Mouse (Mus musculus): ENCODE data around the gene Gm17949. TPM values are rescaled to one million over a fixed set of nuclear protein-coding genes. Genes with fewer than 3 reads are reported as not detected.
"Not testable (repeated sequence)": the region's sequence is repeated elsewhere in the genome, so short reads cannot be mapped to it uniquely, and the experiment has no call there.

The Gm17949 gene
- polyA plus RNA-seq, 1 experiment: not detected

DNA sequence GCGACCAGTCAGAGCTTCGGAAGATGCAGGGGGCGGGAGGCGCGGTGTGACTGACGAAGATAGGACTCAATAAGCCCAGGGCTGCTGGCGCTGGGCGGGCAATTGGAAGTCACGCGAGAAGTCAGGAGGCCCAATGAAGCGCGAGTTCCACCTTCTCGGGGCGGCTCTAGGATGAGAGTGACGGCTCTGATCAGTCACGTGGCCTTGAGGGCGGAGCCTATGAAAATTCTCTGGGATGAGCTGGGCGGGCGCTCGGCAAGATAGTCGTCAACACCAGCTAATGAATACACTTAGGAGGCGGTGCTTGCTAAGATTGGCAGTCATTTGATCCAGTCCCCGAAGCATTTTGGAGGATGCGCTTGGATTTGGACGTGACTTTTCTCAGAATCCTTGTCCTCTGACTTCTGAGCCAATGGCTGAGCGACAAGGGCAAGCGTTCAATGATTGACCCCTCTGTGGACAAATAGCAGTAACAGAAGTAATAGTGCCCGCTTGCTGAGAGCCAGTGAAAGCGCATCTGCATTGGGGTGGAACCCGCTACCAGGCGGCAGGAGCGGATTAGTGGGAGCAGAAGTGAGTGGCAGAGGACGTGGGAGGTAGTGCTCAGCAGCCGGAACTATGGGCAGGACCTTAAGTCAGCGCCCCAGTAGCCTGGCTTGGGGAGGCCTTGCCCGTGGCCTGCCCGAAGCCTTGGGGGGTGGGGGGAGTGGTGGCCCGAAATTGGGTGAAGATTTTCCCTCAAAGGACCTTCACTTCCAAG is 20.6 kb downstream of the Gm17949 start:
- H3K4me1 ChIP-seq (ENCODE audit: control insufficient read depth, insufficient read depth, low read length): peaks cover 2% of the 10 kb centered on the region; the same call in 1 of the 2 replicates
- H3K27ac ChIP-seq (ENCODE audit: insufficient read depth, low read length): peak overlapping the region; percentile 60
- TF ChIP-seq POLR2A (IDR thresholded peaks at IDR 0.05; ENCODE audit: low read depth, low read length): peak; percentile 91
- no peak for TF ChIP-seq CTCF (IDR thresholded peaks at IDR 0.05; ENCODE audit: borderline replicate concordance, insufficient read depth, low read length)
- H3K4me3 ChIP-seq (ENCODE audit: insufficient read depth, low read length): peak overlapping the region; percentile 13

DNA sequence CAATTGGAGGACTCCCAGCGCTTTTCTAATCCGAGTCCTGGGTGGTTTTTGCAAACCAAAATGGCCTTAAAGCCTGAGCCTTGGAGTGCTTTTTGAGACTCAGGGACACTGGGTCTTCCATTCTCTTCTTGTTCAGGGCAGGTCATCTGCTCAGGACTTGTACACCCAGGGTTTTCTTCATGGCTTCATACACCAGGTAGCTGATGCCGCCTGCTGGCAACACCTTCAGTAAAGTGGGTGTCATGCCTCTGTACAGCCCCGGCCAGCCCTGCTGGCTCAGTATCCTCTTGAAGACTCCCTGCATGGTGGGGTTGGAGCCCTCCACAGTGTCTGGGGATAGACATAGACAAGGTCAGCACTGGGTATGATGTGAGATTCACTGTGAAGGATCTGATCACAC is 21.6 kb downstream of the Gm17949 start:
- TF ChIP-seq POLR2A (IDR thresholded peaks at IDR 0.05; ENCODE audit: low read depth, low read length) (peak; percentile 31; the same call in 1 of the 2 replicates), CTCF (IDR thresholded peaks at IDR 0.05; ENCODE audit: borderline replicate concordance, insufficient read depth, low read length) (no peak)
- Histone ChIP-seq H3K27ac (ENCODE audit: insufficient read depth, low read length) (no peak overlapping the region), H3K4me1 (ENCODE audit: control insufficient read depth, insufficient read depth, low read length) (peaks cover 2% of the 10 kb centered on the region; the same call in 1 of the 2 replicates), H3K4me3 (ENCODE audit: insufficient read depth, low read length) (no peak overlapping the region)

DNA sequence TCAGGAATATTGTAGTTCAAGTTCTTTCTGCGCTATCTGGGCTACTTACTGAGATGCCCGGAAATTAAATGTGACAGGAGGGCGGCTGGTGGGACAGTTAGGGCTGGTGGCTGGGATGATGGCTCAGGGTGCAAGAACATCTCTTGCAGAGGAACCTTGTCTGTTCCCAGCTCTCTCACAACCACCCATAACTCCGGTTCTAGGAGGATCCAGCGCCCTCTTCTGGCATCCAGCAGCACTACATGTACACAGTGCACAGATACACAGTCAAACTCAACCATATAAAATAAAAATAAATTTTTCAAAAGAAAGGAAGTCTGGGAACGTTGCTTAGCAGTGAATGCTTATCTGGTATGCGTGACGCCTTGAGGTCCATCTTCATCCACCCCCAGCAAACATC is 27.7 kb downstream of the Gm17949 start:
- TF ChIP-seq CTCF (IDR thresholded peaks at IDR 0.05; ENCODE audit: borderline replicate concordance, insufficient read depth, low read length) (no peak), POLR2A (IDR thresholded peaks at IDR 0.05; ENCODE audit: low read depth, low read length) (no peak)
- Histone ChIP-seq H3K4me3 (ENCODE audit: insufficient read depth, low read length) (no peak overlapping the region), H3K27ac (ENCODE audit: insufficient read depth, low read length) (no peak overlapping the region), H3K4me1 (ENCODE audit: control insufficient read depth, insufficient read depth, low read length) (no peaks in the 10 kb centered on the region)

DNA sequence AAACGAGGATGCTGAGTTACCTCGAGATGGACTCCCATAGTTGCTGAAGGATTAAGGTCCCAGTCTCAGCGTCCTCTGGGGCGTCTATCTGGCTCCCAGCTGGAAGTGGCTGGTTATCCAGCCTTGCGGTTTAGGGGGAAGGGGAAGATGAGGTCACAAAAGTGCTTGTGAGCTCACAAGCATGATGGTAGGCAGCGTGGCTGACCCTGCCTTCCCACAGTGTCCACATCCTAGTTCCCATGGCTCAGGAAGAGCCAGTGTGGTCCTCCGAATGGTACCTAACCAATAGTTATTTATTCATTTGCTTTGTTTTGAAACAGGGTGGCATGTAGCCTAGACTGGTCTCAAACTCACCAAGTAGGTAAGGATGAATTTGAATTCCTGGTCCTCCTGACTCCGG is 30.3 kb downstream of the Gm17949 start, which contains the start of gene Slc25a41:
Slc25a41 (minus strand) TSS at position 101 of the 400 bp plus-strand sequence.
- TF ChIP-seq POLR2A (IDR thresholded peaks at IDR 0.05; ENCODE audit: low read depth, low read length): no peak
- no peak for TF ChIP-seq CTCF (IDR thresholded peaks at IDR 0.05; ENCODE audit: borderline replicate concordance, insufficient read depth, low read length)
- no peaks in the 10 kb centered on the region for H3K4me1 ChIP-seq (ENCODE audit: control insufficient read depth, insufficient read depth, low read length)

DNA sequence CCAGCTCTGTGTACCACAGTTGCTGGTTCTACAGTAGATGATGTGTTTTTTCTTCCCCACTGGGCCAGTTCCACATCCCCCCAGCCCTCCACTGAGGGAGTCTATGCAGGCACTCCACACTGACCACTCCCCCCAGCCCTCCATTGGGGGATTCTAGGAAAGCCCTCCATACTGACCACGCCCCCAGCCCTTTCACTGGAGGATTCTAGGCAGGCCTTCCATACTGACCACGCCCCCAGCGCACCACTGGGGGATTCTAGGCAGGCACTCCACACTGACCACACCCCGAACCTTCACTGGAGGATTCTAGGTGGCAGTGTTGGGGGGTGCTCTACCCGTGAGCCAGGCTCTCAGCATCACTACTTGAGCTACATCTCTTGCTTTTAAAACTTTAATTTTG is 36.1 kb downstream of the Gm17949 start:
- TF ChIP-seq CTCF (IDR thresholded peaks at IDR 0.05; ENCODE audit: borderline replicate concordance, insufficient read depth, low read length): no peak
- no peak for TF ChIP-seq POLR2A (IDR thresholded peaks at IDR 0.05; ENCODE audit: low read depth, low read length)
- Histone ChIP-seq H3K4me1 (ENCODE audit: control insufficient read depth, insufficient read depth, low read length) (no peaks in the 10 kb centered on the region), H3K27ac (ENCODE audit: insufficient read depth, low read length) (no peak overlapping the region), H3K4me3 (ENCODE audit: insufficient read depth, low read length) (no peak overlapping the region)

More for the DNA sequence above, 30.3 kb downstream of the Gm17949 start, which contains the start of gene Slc25a41:
- Histone ChIP-seq H3K4me3 (ENCODE audit: insufficient read depth, low read length) (no peak within 1 kb of the TSS), H3K27ac (ENCODE audit: insufficient read depth, low read length) (no peak within 1 kb of the TSS)

DNA sequence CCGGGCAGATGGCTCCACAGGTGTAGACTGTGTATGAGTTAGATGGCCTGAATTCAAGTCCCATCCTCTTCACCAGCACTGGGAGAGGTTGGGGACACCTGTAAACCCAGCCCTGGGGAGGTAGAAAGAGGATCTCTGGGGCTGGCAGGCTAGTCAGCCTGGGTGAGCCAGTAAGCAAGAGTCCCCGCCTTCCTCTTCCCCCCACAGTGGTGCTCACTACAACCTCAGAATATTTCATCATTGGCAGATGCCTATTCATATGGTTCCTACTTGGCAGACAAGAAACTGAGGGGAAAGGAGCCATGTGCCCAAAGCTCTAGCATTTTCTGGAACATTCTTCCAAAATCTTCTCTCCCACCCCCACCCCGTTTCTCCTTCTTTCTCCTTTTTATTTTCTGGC is 37.5 kb downstream of the Gm17949 start:
- no peaks in the 10 kb centered on the region for H3K4me1 ChIP-seq (ENCODE audit: control insufficient read depth, insufficient read depth, low read length)
- H3K27ac ChIP-seq (ENCODE audit: insufficient read depth, low read length): no peak overlapping the region
- no peak overlapping the region for H3K4me3 ChIP-seq (ENCODE audit: insufficient read depth, low read length)
- no peak for TF ChIP-seq POLR2A (IDR thresholded peaks at IDR 0.05; ENCODE audit: low read depth, low read length)
- no peak for TF ChIP-seq CTCF (IDR thresholded peaks at IDR 0.05; ENCODE audit: borderline replicate concordance, insufficient read depth, low read length)

DNA sequence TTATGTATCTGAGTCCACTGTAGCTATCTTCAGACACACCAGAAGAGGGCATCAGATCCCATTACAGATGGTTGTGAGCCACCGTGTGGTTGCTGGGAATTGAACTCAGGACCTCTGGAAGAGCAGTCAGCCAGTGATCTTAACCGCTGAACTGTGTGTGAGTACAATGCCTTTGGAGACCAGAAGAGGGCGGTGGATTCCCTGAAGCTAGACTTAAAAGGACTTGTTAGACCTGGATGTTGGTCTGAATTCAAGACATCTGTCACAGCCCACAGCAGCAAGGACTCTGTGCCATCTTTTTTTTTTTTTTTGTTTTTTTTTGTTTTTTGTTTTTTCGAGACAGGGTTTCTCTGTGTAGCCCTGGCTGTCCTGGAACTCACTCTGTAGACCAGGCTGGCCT is 40.4 kb downstream of the Gm17949 start:
- not testable (repeated sequence) for H3K4me1 ChIP-seq (ENCODE audit: control insufficient read depth, insufficient read depth, low read length); H3K4me3 ChIP-seq (ENCODE audit: insufficient read depth, low read length); H3K27ac ChIP-seq (ENCODE audit: insufficient read depth, low read length)

DNA sequence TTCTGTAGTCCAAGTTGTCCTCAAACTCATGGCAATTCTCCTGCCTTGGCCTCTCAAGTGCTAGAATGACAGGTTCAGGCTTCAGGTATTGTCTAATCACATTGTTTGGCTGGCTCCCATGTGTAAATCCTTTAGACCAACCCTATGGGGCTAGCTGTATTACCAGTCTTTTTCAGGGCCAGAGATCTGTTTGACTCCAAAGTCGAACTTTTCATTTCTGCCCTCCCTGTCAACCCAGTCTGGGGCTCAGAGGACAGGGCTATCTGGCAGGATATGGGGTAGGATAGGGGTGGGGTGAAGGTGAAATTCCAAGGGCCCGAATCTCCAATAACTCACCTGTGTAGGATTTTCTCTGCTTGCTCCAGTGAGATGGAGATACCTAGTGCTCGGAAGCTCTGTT is 45.0 kb downstream of the Gm17949 start:
- no peak overlapping the region for H3K27ac ChIP-seq (ENCODE audit: insufficient read depth, low read length)
- no peak overlapping the region for H3K4me3 ChIP-seq (ENCODE audit: insufficient read depth, low read length)
- no peak for TF ChIP-seq POLR2A (IDR thresholded peaks at IDR 0.05; ENCODE audit: low read depth, low read length)
- no peaks in the 10 kb centered on the region for H3K4me1 ChIP-seq (ENCODE audit: control insufficient read depth, insufficient read depth, low read length)

DNA sequence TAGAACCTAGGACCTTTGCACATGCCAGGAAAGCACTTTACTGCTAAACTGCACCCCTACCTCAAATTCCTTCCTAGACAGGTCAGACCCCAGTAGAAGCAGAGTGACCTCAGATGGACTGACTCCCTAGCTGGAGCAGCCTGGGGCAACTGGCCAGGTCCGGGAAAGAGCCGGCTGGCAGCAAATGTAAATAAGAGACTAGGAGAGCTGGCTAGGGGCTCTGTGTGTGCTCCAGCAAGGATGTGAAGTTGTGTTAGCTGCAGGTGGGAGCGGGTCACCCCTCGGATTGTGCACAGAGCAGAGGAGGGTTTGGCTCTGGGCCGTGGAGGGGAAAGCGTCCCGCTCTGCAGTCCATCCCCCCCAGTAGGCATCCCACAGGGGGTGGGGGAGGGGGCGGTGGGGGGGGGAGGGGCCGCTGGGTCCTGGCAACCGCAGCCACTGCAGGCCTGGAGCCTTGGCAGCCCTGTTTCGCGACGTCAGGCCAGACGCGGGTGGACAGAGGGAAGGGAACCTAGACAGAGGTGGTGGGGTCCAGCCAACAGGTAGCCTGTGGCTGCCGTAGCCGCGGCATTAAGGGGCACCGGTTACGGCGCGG is 47.7 kb downstream of the Gm17949 start, which contains the start of gene Crb3:
Crb3 (plus strand) TSS at position 215 of the 595 bp plus-strand sequence.
- peak within 1 kb of the TSS; percentile 80 for H3K4me3 ChIP-seq (ENCODE audit: insufficient read depth, low read length)
- no peak within 1 kb of the TSS for H3K27ac ChIP-seq (ENCODE audit: insufficient read depth, low read length)
- H3K4me1 ChIP-seq (ENCODE audit: control insufficient read depth, insufficient read depth, low read length): no peaks in the 10 kb centered on the region
- TF ChIP-seq CTCF (IDR thresholded peaks at IDR 0.05; ENCODE audit: borderline replicate concordance, insufficient read depth, low read length): no peak

DNA sequence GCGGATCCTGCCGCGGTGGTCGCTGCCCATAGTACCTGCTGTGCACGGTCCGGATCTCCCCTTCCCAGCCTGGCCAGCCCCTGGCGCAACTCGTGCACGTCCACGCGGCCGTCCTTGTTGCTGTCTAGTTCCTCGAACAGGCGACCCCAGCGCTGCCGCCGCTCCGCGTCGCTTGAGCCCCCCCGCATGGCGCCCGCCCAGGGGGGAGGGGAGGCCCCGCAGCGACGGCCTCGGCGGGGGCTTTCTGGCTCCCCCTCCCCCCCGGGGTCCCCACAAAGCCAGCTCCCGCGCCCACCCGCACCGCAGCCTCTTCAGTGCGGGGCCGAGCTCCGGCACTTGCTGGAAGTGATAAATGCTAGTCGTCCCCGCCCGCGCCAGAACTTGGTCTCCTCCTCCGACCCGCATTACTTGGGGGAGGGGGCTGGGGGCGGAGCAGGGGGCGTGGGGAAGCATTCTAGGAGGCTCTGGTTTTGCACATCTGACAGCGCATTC is 48.3 kb downstream of the Gm17949 start, which contains the start of gene Slc25a23:
Slc25a23 (minus strand) TSS at position 378 of the 492 bp plus-strand sequence.
- H3K4me1 ChIP-seq (ENCODE audit: control insufficient read depth, insufficient read depth, low read length): no peaks in the 10 kb centered on the region
- no peak within 1 kb of the TSS for H3K27ac ChIP-seq (ENCODE audit: insufficient read depth, low read length)
- peak within 1 kb of the TSS; percentile 80 for H3K4me3 ChIP-seq (ENCODE audit: insufficient read depth, low read length)
- TF ChIP-seq CTCF (IDR thresholded peaks at IDR 0.05; ENCODE audit: borderline replicate concordance, insufficient read depth, low read length) (no peak), POLR2A (IDR thresholded peaks at IDR 0.05; ENCODE audit: low read depth, low read length) (no peak)

Data from embryonic fibroblast, embryonic 13.5 days (primary cell).